Mouse (Mus musculus) embryonic facial prominence, embryonic 11.5 days (tissue): ENCODE measurements around the gene Ccdc33. TPM values are rescaled to one million over a fixed set of nuclear protein-coding genes. Genes with fewer than 3 reads are reported as not detected.

Experiments used
- ATAC-seq: fragments of 200-750 bp; cut with Nextera tagmentation; replicated peaks from 2 replicates; pipeline ENCODE4 v1.8.0; 2017; ENCODE audit warnings: low read depth; ENCODE audit not compliant: insufficient number of reproducible peaks, low FRiP score, low TSS enrichment
- DNase-seq: peaks from one replicate; pipeline ENCODE4 v3.0.0-alpha.2; 2015; ENCODE audit warnings: low spot score
- H3K27ac ChIP-seq: fragments of 300-500 bp; sonication (generic); replicated peaks from 2 replicates; pipeline ENCODE4 v1.5.1; 2014; ENCODE audit warnings: mild to moderate bottlenecking, low read depth, low read length, control low read depth
- H3K27me3 ChIP-seq: fragments of 300-500 bp; sonication (generic); 2 replicates; pipeline ENCODE4 v1.6.1; 2014; ENCODE audit warnings: mild to moderate bottlenecking, low read length, moderate library complexity, mixed read lengths; ENCODE audit not compliant: control insufficient read depth, insufficient read depth
- H3K36me3 ChIP-seq: fragments of 300-500 bp; sonication (generic); replicated peaks from 2 replicates; pipeline ENCODE4 v1.6.1; 2014; ENCODE audit warnings: low read depth, mild to moderate bottlenecking, low read length, moderate library complexity, mixed read lengths; ENCODE audit not compliant: control insufficient read depth, insufficient read depth
- H3K4me1 ChIP-seq: fragments of 300-500 bp; sonication (generic); 2 replicates; pipeline ENCODE4 v1.6.1; 2014; ENCODE audit warnings: low read length, mixed read lengths; ENCODE audit not compliant: control insufficient read depth, insufficient read depth
- H3K4me2 ChIP-seq: fragments of 300-500 bp; sonication (generic); 2 replicates; pipeline ENCODE4 v1.6.1; 2014; ENCODE audit warnings: low read depth, mild to moderate bottlenecking, control low read depth, low read length, moderate library complexity
- H3K4me3 ChIP-seq: fragments of 300-500 bp; sonication (generic); 2 replicates; pipeline ENCODE4 v1.5.1; 2014; ENCODE audit warnings: low read depth, low read length, control low read depth
- H3K9ac ChIP-seq: fragments of 300-500 bp; sonication (generic); replicated peaks from 2 replicates; pipeline ENCODE4 v1.6.1; 2014; ENCODE audit warnings: mild to moderate bottlenecking, control low read depth, low read length
- H3K9me3 ChIP-seq: fragments of 300-500 bp; sonication (generic); replicated peaks from 2 replicates; pipeline ENCODE4 v1.6.1; 2016; ENCODE audit warnings: mild to moderate bottlenecking, low read length, inconsistent platforms, mixed read lengths; ENCODE audit not compliant: control insufficient read depth
- WGBS: fragments of 180-500 bp; shearing (Covaris S2); extraction: QIAGEN DNeasy Blood & Tissue Kit; methylation state at CpG from one replicate; pipeline ENCODE4 v1.1.7; 2014; 5-methylcytosine and 5-hydroxymethylcytosine counted together
- polyA plus RNA-seq: library from polyadenylated mRNA; unstranded; fragments of >200 nt; fragmentation: Nextera tagmentation; extraction: Ambion mirVana; gene quantifications from 2 replicates; pipeline ENCODE4 v1.2.1, GENCODE M21; 2014

Ccdc33 gene
- polyA plus RNA-seq, 1 experiment from 2014 or later: 0.77 TPM

- peak; percentile 53 for DNase-seq
- Histone ChIP-seq H3K27me3 (peaks cover 6% of the 10 kb centered on the region), H3K9ac (no peak overlapping the region), H3K4me1 (peaks cover 14% of the 10 kb centered on the region), H3K4me3 (no peak overlapping the region), H3K27ac (peak overlapping the region; percentile 53), H3K36me3 (no peaks in the 10 kb centered on the region), H3K4me2 (no peak overlapping the region), H3K9me3 (no peaks in the 10 kb centered on the region)
- 13% methylated on average over 4 of the region's 4 CpGs for WGBS
- ATAC-seq: no peak
Measured at GRCm38 (mm10) chr9:58040977-58041376, 77.6 kb downstream of the Ccdc33 start.

- no peak overlapping the region for H3K4me3 ChIP-seq
- no peak overlapping the region for H3K27ac ChIP-seq
- H3K4me1 ChIP-seq: peaks cover 11% of the 10 kb centered on the region
- peaks cover 6% of the 10 kb centered on the region for H3K27me3 ChIP-seq
- peak; percentile 70 for ATAC-seq
- H3K36me3 ChIP-seq: no peaks in the 10 kb centered on the region
- no peak overlapping the region for H3K4me2 ChIP-seq
- DNase-seq: peak; percentile 88
- 26% methylated on average over 19 of the region's 19 CpGs for WGBS
- H3K9me3 ChIP-seq: no peaks in the 10 kb centered on the region
- peak overlapping the region; percentile 30; the same call in 1 of the 2 replicates for H3K9ac ChIP-seq
Measured at GRCm38 (mm10) chr9:58038500-58039168, 80.0 kb downstream of the Ccdc33 start.

DNA sequence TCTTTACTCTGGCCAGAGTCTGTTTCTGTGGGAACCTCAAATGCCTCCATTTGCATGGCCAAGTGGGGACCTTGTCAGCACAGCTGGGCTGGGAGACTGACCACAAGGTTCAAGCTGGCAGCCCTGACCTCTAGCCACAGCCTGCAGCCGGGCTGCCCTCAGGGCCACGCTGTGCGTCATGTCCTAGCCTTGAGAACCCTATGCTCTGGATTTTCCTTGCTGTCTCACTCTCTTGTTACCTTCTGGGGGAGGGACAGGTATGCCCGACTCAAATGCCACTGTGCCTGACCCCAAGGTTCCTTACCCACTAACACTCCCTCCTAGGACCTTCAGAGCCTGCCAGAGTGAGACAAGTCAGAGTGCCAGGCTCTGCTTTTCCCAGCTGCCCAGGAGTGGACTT is 81.7 kb downstream of the Ccdc33 start:
- H3K9me3 ChIP-seq: no peaks in the 10 kb centered on the region
- H3K4me3 ChIP-seq: no peak overlapping the region
- peaks cover 6% of the 10 kb centered on the region for H3K4me1 ChIP-seq
- peaks cover 6% of the 10 kb centered on the region for H3K27me3 ChIP-seq
- H3K36me3 ChIP-seq: no peaks in the 10 kb centered on the region
- H3K9ac ChIP-seq: no peak overlapping the region
- ATAC-seq (no peak), DNase-seq (no peak)
- no peak overlapping the region for H3K4me2 ChIP-seq
- H3K27ac ChIP-seq: no peak overlapping the region
- 74% methylated on average over 4 of the region's 4 CpGs for WGBS

DNA sequence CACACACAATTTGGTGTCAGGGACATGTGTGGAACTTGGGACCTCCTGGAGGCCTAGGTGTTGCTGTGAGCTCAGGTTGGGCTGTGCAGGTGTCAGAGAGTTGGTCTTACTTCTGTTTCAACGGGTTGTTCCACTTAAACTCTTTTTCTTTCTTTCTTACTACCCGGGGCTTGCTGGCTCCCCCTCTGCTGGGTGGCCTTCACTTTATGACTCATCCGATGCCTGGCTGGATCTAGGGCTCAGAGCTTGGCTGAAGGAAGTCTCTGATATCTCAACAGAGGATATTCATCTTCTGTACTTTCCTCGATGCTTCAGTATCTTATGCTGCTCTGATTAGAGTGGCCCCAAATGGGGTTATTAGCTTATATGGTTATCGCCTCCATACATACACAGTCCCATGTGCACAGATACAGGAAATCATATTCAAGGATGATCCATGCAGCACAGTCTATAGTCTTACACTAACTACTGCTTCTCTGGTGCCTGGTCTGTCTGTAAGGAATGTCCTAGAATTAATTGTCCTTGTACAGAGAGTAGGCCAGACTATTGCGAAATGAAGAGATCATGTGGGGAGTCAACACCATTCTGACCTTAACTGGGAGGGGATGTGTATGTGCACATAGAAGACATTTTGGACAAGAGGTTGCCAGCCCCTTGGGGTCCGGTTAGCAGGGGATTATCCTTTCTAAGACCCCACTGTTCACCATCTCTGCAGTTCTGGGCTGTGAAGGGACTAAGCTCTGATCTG is 82.5 kb downstream of the Ccdc33 start:
- DNase-seq (no peak), ATAC-seq (no peak)
- Histone ChIP-seq H3K4me3 (no peak overlapping the region), H3K4me2 (no peak overlapping the region), H3K9ac (no peak overlapping the region), H3K9me3 (no peaks in the 10 kb centered on the region), H3K27ac (no peak overlapping the region), H3K27me3 (peaks cover 6% of the 10 kb centered on the region), H3K36me3 (no peaks in the 10 kb centered on the region), H3K4me1 (no peaks in the 10 kb centered on the region; the same call in 1 of the 2 replicates)
- 72% methylated on average over 7 of the region's 7 CpGs for whole genome bisulfite sequencing

GRCm38 (mm10) chr9:58035519-58035918 is 83.1 kb downstream of the Ccdc33 start:
- Histone ChIP-seq H3K9ac (no peak overlapping the region), H3K27ac (no peak overlapping the region), H3K4me3 (no peak overlapping the region), H3K27me3 (peaks cover 6% of the 10 kb centered on the region), H3K4me1 (no peaks in the 10 kb centered on the region; the same call in 1 of the 2 replicates), H3K4me2 (no peak overlapping the region), H3K9me3 (no peaks in the 10 kb centered on the region), H3K36me3 (no peaks in the 10 kb centered on the region)
- no peak for DNase-seq
- 81% methylated on average over 2 of the region's 2 CpGs for WGBS
- ATAC-seq: no peak

- no peaks in the 10 kb centered on the region for H3K4me1 ChIP-seq
- 73% methylated on average over 5 of the region's 5 CpGs for WGBS
- H3K9ac ChIP-seq: no peak overlapping the region
Measured at GRCm38 (mm10) chr9:58031895-58032294, 86.7 kb downstream of the Ccdc33 start.

DNA sequence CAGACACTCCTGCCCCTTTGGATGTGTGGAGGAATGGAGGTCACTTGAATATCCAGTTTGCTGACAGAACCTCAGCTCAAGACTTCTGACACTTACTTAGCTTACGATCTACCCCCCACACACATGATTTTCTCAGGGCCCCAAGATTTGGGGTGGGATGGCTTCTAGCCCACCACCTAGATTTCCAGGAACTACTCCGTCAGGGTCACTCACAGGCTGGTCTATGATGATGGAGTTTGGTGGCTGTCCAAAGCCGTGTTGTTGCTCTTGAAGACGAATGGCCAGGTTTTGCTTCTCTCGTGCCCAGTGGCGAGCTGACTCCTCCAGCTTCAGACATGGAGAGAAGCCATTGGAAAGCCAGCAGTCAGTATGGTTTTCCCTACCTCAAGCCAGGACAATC is 89.0 kb downstream of the Ccdc33 start:
- no peaks in the 10 kb centered on the region for H3K27me3 ChIP-seq
- no peaks in the 10 kb centered on the region for H3K4me1 ChIP-seq
- no peaks in the 10 kb centered on the region for H3K36me3 ChIP-seq
- no peaks in the 10 kb centered on the region for H3K9me3 ChIP-seq
- H3K27ac ChIP-seq: no peak overlapping the region
- no peak for DNase-seq
- WGBS: 88% methylated on average over 6 of the region's 6 CpGs
- no peak overlapping the region for H3K4me2 ChIP-seq
- ATAC-seq: no peak
- H3K9ac ChIP-seq: no peak overlapping the region
- no peak overlapping the region for H3K4me3 ChIP-seq

More at GRCm38 (mm10) chr9:58031895-58032294, 86.7 kb downstream of the Ccdc33 start:
- no peak overlapping the region for H3K27ac ChIP-seq
- H3K36me3 ChIP-seq: no peaks in the 10 kb centered on the region
- ATAC-seq (no peak), DNase-seq (no peak)
- no peak overlapping the region for H3K4me2 ChIP-seq
- H3K4me3 ChIP-seq: no peak overlapping the region
- H3K9me3 ChIP-seq: no peaks in the 10 kb centered on the region
- H3K27me3 ChIP-seq: no peaks in the 10 kb centered on the region

- Histone ChIP-seq H3K9ac (no peak overlapping the region), H3K9me3 (no peaks in the 10 kb centered on the region), H3K4me3 (no peak overlapping the region), H3K27me3 (no peaks in the 10 kb centered on the region), H3K4me1 (no peaks in the 10 kb centered on the region), H3K27ac (no peak overlapping the region), H3K4me2 (no peak overlapping the region), H3K36me3 (no peaks in the 10 kb centered on the region)
- DNase-seq (no peak), ATAC-seq (no peak)
- WGBS: 79% methylated on average over 5 of the region's 5 CpGs
Measured at GRCm38 (mm10) chr9:58028841-58029240, 89.8 kb downstream of the Ccdc33 start.
